Mouse (Mus musculus) E14TG2a.4 (cell line): Measurements from ENCODE around the gene Tmc3.

Source experiments
- CTCF ChIP-seq: conservative IDR thresholded peaks from 2 replicates; pipeline ENCODE4 v1.5.1; 2014; ENCODE audit warnings: low read length
- POU5F1 ChIP-seq: IDR thresholded peaks from 2 replicates; pipeline ENCODE4 v1.6.1; 2014; ENCODE audit warnings: low read length, borderline replicate concordance

DNA sequence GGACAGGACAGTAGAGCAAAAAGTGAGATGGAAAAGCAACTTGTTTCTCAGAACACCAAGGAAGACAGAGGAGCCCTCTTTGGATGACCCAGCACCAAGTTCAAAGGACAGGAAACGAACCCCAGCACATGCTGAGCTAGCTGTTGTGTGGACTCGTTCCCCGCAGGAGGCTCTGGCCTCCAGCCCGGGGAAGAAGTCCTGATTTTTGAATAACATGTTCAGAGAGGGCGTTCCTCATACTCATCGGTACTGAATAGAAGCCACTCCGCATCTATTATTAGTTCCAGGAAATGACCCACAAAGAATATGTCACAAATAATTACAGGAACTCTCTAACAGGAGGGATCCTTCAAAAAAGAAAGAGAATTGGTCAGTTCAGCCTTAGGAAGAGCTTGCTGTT is 18.8 kb upstream of the Tmc3 start:
- no peak for TF ChIP-seq POU5F1
- no peak for TF ChIP-seq CTCF
